Mouse (Mus musculus): ENCODE measurements at regions not wholly inside any gene's neighbourhood (a gene's known extent, or its start where the extent isn't known, plus 50 kb on each side); places are given as distances from the start of the nearest gene placed in this dataset.
A peak's percentile ranks its signal among the peaks of the same experiment; 100 is the strongest.

DNA sequence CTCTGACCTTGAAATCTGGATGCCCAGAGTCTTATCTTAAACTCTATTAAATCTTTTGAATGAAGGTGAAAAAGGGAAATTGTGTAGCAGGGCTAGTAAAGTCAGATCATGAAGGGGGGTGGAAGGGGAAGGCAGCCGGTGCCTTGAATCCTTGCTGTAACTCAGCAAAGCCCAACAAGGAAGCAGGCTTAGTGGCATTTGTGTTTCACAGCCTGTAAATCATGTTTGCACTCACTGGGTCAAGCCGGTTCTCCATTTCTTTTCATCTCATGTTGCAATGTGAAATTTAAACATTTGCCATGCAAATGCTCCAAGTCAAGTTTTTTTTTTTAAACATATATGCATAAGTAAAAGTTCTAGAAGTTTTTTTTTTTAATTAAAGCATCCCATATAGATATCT is 682.6 kb downstream of the Epha4 start:
- Histone ChIP-seq H3K27me3 (ENCODE audit: insufficient read depth, low read length) (no peaks in the 10 kb centered on the region), H3K27ac (no peak overlapping the region), H3K36me3 (ENCODE audit: insufficient read depth, low read length) (no peaks in the 10 kb centered on the region), H3K9ac (replicated peaks; ENCODE audit: low read length) (no peak overlapping the region), H3K4me1 (ENCODE audit: insufficient read depth, low read length) (no peaks in the 10 kb centered on the region), H3K9me3 (ENCODE audit: low read length) (no peaks in the 10 kb centered on the region), H3K4me2 (ENCODE audit: low read depth, low read length) (no peak overlapping the region), H3K4me3 (ENCODE audit: low read length) (no peak overlapping the region)
- no peak for TF ChIP-seq CTCF (IDR thresholded peaks at IDR 0.05; ENCODE audit: low read depth)
- DNase-seq (ENCODE audit: low spot score) (no peak), ATAC-seq (no peak)
- WGBS = 82% methylated on average over 2 of the region's 2 CpGs

DNA sequence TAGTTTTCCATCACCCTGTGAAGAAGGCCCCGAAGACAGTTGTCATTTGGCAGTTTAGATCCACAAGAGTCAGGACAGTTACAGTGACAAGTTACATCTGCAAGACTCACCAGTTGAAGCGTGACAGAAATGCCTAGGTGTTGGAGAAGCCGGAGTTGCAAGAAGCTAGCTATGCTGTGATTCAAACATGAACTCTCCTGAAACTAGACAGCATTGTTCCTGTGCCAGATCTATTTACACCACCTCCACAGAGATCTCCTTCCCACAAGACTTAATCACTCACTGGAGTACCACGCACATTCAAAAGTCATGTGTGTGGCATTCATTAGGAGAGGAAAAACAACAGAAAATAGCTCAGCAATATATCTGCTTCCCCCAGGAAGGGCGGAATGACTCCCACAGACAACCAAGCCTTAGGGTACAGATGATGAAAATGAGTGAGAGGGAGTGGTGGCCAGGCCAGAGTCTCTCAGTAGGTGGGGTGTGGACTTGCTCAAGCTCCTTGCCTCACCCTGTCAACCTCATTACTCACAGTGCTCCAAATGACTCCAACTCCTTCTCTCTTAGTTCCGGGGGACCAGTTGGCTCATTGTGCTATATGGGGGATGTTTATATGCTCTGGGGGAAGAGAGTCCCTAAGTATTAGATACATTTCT is 679.7 kb downstream of the Epha4 start:
- Histone ChIP-seq H3K9me3 (ENCODE audit: low read length) (no peaks in the 10 kb centered on the region), H3K27me3 (ENCODE audit: insufficient read depth, low read length) (no peaks in the 10 kb centered on the region), H3K9ac (replicated peaks; ENCODE audit: low read length) (no peak overlapping the region), H3K4me3 (ENCODE audit: low read length) (no peak overlapping the region), H3K4me1 (ENCODE audit: insufficient read depth, low read length) (no peaks in the 10 kb centered on the region), H3K36me3 (ENCODE audit: insufficient read depth, low read length) (no peaks in the 10 kb centered on the region), H3K27ac (no peak overlapping the region), H3K4me2 (ENCODE audit: low read depth, low read length) (no peak overlapping the region)
- no peak for TF ChIP-seq CTCF (IDR thresholded peaks at IDR 0.05; ENCODE audit: low read depth)
- WGBS = 88% methylated on average over 6 of the region's 6 CpGs
- no peak for ATAC-seq
- no peak for DNase-seq (ENCODE audit: low spot score)

DNA sequence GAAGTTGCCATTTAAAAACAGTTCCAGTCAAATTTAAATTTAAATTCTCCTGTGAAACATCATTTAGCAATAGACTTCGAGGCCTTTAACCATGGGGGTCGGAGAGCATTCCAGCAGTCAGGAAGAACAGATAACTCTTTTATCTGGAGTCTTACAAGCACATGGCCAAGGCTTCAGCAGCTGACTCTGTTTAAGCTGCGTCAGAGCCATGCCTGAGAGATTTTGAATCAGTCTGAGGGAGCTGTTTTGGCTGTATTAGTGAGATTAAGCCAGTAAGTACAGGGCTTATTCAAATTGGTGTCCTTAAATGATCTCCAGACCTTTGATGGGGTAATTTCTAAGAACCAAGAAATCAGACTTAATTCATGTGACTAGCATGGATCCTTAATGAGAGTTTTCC is 665.5 kb downstream of the Epha4 start:
- Histone ChIP-seq H3K4me2 (ENCODE audit: low read depth, low read length) (no peak overlapping the region), H3K4me1 (ENCODE audit: insufficient read depth, low read length) (no peaks in the 10 kb centered on the region), H3K36me3 (ENCODE audit: insufficient read depth, low read length) (no peaks in the 10 kb centered on the region), H3K4me3 (ENCODE audit: low read length) (no peak overlapping the region), H3K9me3 (ENCODE audit: low read length) (no peaks in the 10 kb centered on the region), H3K27ac (no peak overlapping the region), H3K9ac (replicated peaks; ENCODE audit: low read length) (no peak overlapping the region), H3K27me3 (ENCODE audit: insufficient read depth, low read length) (no peaks in the 10 kb centered on the region)
- 44% methylated on average over 3 of the region's 3 CpGs for WGBS
- no peak for TF ChIP-seq CTCF (IDR thresholded peaks at IDR 0.05; ENCODE audit: low read depth)
- no peak for DNase-seq (ENCODE audit: low spot score)
- ATAC-seq = no peak

DNA sequence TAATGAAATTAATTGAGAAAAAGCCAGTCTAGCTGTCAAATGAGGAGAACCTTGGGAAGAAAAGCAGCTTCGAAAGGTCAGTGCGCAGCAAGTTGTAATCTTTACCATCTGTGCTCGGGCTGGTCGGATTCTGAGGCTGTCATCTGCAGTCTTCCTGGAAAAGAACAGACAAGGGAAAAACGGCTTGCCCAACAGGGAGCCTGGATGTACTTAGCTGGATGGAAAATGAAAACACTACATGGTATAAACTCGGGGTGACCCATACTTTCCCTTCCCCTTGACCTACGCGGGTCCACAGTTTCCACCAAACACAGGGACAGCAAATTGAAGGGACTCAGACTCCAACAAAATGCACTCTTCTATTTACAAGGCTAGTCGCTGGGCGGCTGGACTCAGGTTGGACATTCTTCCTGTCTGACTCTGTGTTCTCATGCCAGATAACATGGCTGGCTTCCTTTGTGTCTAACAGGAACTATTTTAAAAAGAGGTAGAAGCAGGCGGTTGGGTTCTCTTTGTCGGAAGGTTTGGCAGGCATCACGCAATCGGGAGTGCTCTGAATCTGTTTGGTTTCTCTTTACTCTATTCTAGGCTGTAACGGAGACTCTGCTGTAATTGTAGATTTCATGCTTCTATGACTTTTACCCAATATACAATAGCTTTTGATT is 648.5 kb downstream of the Epha4 start:
- WGBS = 58% methylated on average over 15 of the region's 15 CpGs
- ATAC-seq (no peak), DNase-seq (ENCODE audit: low spot score) (no peak)
- Histone ChIP-seq H3K9ac (replicated peaks; ENCODE audit: low read length) (no peak overlapping the region), H3K27ac (peak overlapping the region; percentile 36; the same call in 1 of the 2 replicates), H3K9me3 (ENCODE audit: low read length) (no peaks in the 10 kb centered on the region), H3K4me3 (ENCODE audit: low read length) (no peak overlapping the region), H3K36me3 (ENCODE audit: insufficient read depth, low read length) (no peaks in the 10 kb centered on the region), H3K4me2 (ENCODE audit: low read depth, low read length) (peak overlapping the region; percentile 35; the same call in 1 of the 2 replicates), H3K27me3 (ENCODE audit: insufficient read depth, low read length) (no peaks in the 10 kb centered on the region), H3K4me1 (ENCODE audit: insufficient read depth, low read length) (no peaks in the 10 kb centered on the region)
- no peak for TF ChIP-seq CTCF (IDR thresholded peaks at IDR 0.05; ENCODE audit: low read depth)

- DNase-seq (ENCODE audit: low spot score) = no peak
Observed at GRCm38 (mm10) chr1:76873207-76873606, 641.7 kb downstream of the Epha4 start.

GRCm38 (mm10) chr1:76880111-76880782 is 634.6 kb downstream of the Epha4 start:
- H3K4me3 ChIP-seq (ENCODE audit: low read length) = no peak overlapping the region
- WGBS = 71% methylated on average over 6 of the region's 6 CpGs
- no peak for ATAC-seq
- H3K4me2 ChIP-seq (ENCODE audit: low read depth, low read length) = no peak overlapping the region
- no peak for TF ChIP-seq CTCF (IDR thresholded peaks at IDR 0.05; ENCODE audit: low read depth)
- H3K9ac ChIP-seq (replicated peaks; ENCODE audit: low read length) = no peak overlapping the region
- H3K27ac ChIP-seq = no peak overlapping the region
- H3K4me1 ChIP-seq (ENCODE audit: insufficient read depth, low read length) = no peaks in the 10 kb centered on the region
- no peaks in the 10 kb centered on the region for H3K27me3 ChIP-seq (ENCODE audit: insufficient read depth, low read length)
- no peaks in the 10 kb centered on the region for H3K36me3 ChIP-seq (ENCODE audit: insufficient read depth, low read length)
- H3K9me3 ChIP-seq (ENCODE audit: low read length) = no peaks in the 10 kb centered on the region
- no peak for DNase-seq (ENCODE audit: low spot score)

More at GRCm38 (mm10) chr1:76873207-76873606, 641.7 kb downstream of the Epha4 start:
- no peak overlapping the region for H3K4me2 ChIP-seq (ENCODE audit: low read depth, low read length)
- H3K36me3 ChIP-seq (ENCODE audit: insufficient read depth, low read length) = no peaks in the 10 kb centered on the region
- H3K9ac ChIP-seq (replicated peaks; ENCODE audit: low read length) = no peak overlapping the region
- 75% methylated on average over 4 of the region's 4 CpGs for WGBS
- TF ChIP-seq CTCF (IDR thresholded peaks at IDR 0.05; ENCODE audit: low read depth) = no peak
- no peaks in the 10 kb centered on the region for H3K9me3 ChIP-seq (ENCODE audit: low read length)
- no peaks in the 10 kb centered on the region for H3K27me3 ChIP-seq (ENCODE audit: insufficient read depth, low read length)
- H3K27ac ChIP-seq = no peak overlapping the region
- no peak overlapping the region for H3K4me3 ChIP-seq (ENCODE audit: low read length)
- H3K4me1 ChIP-seq (ENCODE audit: insufficient read depth, low read length) = no peaks in the 10 kb centered on the region
- ATAC-seq = no peak

- ATAC-seq = no peak
- DNase-seq (ENCODE audit: low spot score) = no peak
- no peak for TF ChIP-seq CTCF (IDR thresholded peaks at IDR 0.05; ENCODE audit: low read depth)
- Histone ChIP-seq H3K27ac (no peak overlapping the region), H3K27me3 (ENCODE audit: insufficient read depth, low read length) (no peaks in the 10 kb centered on the region), H3K4me2 (ENCODE audit: low read depth, low read length) (no peak overlapping the region), H3K9ac (replicated peaks; ENCODE audit: low read length) (no peak overlapping the region), H3K4me3 (ENCODE audit: low read length) (no peak overlapping the region), H3K4me1 (ENCODE audit: insufficient read depth, low read length) (no peaks in the 10 kb centered on the region), H3K9me3 (ENCODE audit: low read length) (no peaks in the 10 kb centered on the region), H3K36me3 (ENCODE audit: insufficient read depth, low read length) (no peaks in the 10 kb centered on the region)
- 81% methylated on average over 4 of the region's 4 CpGs for WGBS
Observed at GRCm38 (mm10) chr1:76880783-76881145, 634.1 kb downstream of the Epha4 start.
